Mouse (Mus musculus): ENCODE data around the gene Pde8b. TPM values are rescaled to one million over a fixed set of nuclear protein-coding genes. Genes with fewer than 3 reads are reported as not detected.

Gene Pde8b
- polyA plus RNA-seq, 1 experiment from 2014 or later: 6.2 TPM

GRCm38 (mm10) chr13:95176399-95176798 lies 73.7 kb downstream of the Pde8b start:
- H3K4me2 ChIP-seq: no peak overlapping the region
- ATAC-seq (ENCODE audit: low FRiP score): no peak
- H3K9me3 ChIP-seq: no peaks in the 10 kb centered on the region
- no peaks in the 10 kb centered on the region for H3K27me3 ChIP-seq
- no peak overlapping the region for H3K4me3 ChIP-seq
- WGBS: 70% methylated on average over 5 of the region's 5 CpGs
- H3K27ac ChIP-seq: no peak overlapping the region
- no peaks in the 10 kb centered on the region for H3K4me1 ChIP-seq (replicated peaks)
- no peaks in the 10 kb centered on the region for H3K36me3 ChIP-seq
- no peak overlapping the region for H3K9ac ChIP-seq

DNA sequence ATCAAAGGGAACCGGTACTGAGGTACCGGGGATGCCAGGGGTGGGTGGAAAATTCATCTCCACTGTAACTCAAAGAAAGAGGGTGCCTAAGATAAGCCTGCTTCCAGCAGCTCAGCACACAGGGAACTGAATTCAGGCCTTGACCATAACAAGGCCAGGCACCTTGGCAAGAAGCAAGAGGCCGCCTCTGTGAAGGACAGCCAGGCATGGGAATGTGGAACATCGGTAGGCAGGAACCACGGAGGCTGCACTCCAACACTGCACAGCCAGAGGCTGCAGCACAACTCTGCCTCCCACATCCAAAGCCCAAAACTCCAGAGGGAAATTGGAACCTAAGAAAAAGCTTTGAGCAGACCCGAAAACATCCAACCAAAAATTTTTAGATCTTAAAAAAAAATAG lies 75.9 kb downstream of the Pde8b start:
- ATAC-seq (ENCODE audit: low FRiP score): no peak
- H3K9ac ChIP-seq: no peak overlapping the region
- no peak overlapping the region for H3K4me2 ChIP-seq
- 83% methylated on average over 6 of the region's 6 CpGs for WGBS
- H3K27ac ChIP-seq: no peak overlapping the region
- no peaks in the 10 kb centered on the region for H3K4me1 ChIP-seq (replicated peaks)
- H3K27me3 ChIP-seq: no peaks in the 10 kb centered on the region
- H3K4me3 ChIP-seq: no peak overlapping the region
- H3K36me3 ChIP-seq: no peaks in the 10 kb centered on the region
- no peaks in the 10 kb centered on the region for H3K9me3 ChIP-seq

GRCm38 (mm10) chr13:95172346-95172745 lies 77.8 kb downstream of the Pde8b start:
- H3K36me3 ChIP-seq: no peaks in the 10 kb centered on the region
- no peak for ATAC-seq (ENCODE audit: low FRiP score)
- H3K4me2 ChIP-seq: no peak overlapping the region
- WGBS: 93% methylated on average over 4 of the region's 4 CpGs
- H3K4me1 ChIP-seq (replicated peaks): no peaks in the 10 kb centered on the region
- no peak overlapping the region for H3K4me3 ChIP-seq
- H3K9ac ChIP-seq: no peak overlapping the region
- no peak overlapping the region for H3K27ac ChIP-seq
- H3K9me3 ChIP-seq: no peaks in the 10 kb centered on the region
- no peaks in the 10 kb centered on the region for H3K27me3 ChIP-seq

- Histone ChIP-seq H3K27ac (no peak overlapping the region), H3K4me3 (no peak overlapping the region), H3K9me3 (no peaks in the 10 kb centered on the region), H3K27me3 (no peaks in the 10 kb centered on the region), H3K9ac (no peak overlapping the region), H3K4me1 (replicated peaks) (no peaks in the 10 kb centered on the region), H3K36me3 (no peaks in the 10 kb centered on the region), H3K4me2 (no peak overlapping the region)
- WGBS: 88% methylated on average over 3 of the region's 3 CpGs
- ATAC-seq (ENCODE audit: low FRiP score): no peak
Observed at GRCm38 (mm10) chr13:95160211-95160610, 89.9 kb downstream of the Pde8b start.

DNA sequence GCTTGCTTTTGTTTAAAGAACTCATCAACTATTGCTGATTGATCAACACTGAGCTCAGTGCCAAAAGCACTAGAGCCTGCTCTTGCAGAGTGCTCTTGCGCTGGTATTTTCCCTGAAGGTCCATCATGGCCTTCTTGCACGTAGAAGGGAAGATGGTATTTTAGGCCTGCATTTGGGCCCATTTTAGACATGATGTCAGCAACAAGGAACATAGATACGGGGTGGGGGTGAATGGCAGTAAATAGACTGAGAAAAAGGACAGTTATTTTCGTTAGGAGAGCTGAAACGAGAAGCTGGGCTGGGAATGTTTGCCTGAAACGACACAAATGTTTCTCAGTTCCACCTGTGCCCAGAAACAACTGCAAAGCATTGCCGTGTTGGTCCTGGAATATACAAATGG lies 91.2 kb downstream of the Pde8b start:
- Histone ChIP-seq H3K9ac (no peak overlapping the region), H3K36me3 (no peaks in the 10 kb centered on the region), H3K9me3 (no peaks in the 10 kb centered on the region), H3K4me2 (no peak overlapping the region), H3K4me3 (no peak overlapping the region), H3K4me1 (replicated peaks) (no peaks in the 10 kb centered on the region), H3K27me3 (no peaks in the 10 kb centered on the region), H3K27ac (no peak overlapping the region)
- WGBS: 86% methylated on average over 7 of the region's 7 CpGs
- ATAC-seq (ENCODE audit: low FRiP score): no peak

- Histone ChIP-seq H3K4me3 (no peak overlapping the region), H3K9me3 (peaks cover 12% of the 10 kb centered on the region; the same call in 1 of the 2 replicates), H3K36me3 (no peaks in the 10 kb centered on the region), H3K4me1 (replicated peaks) (no peaks in the 10 kb centered on the region), H3K27ac (no peak overlapping the region), H3K27me3 (no peaks in the 10 kb centered on the region), H3K4me2 (no peak overlapping the region), H3K9ac (no peak overlapping the region)
- ATAC-seq (ENCODE audit: low FRiP score): no peak
Observed at GRCm38 (mm10) chr13:95144746-95145145, 105.4 kb downstream of the Pde8b start.

DNA sequence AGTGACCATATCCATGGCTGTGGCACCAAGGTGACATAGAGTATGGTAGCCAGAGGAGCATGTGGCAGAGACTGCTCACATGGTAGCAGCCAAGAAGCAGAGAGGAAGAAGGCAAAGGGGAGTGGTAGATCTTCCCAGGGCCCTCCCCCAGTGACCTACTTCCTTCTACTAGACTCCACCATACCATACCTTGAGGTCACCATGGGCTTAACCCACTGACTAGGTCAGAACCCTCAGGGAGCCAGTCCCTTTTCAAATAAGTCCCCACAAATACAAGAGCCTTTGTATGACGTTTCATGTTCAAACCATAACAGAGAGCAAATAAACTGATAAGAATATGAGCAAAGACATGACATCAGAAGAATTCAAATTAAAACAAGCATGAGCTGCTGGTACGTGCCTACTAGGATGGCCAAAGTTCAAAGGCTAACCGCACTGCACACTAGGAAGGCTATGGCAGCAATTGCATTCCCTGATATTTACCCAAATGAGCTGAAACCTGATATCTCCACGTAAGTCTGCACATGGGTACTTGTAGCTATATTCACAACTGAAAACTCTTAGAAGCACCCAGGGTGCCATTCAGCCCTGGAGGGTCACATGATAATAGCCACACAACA lies 109.6 kb downstream of the Pde8b start:
- H3K4me2 ChIP-seq: no peak overlapping the region
- no peaks in the 10 kb centered on the region for H3K4me1 ChIP-seq (replicated peaks)
- no peaks in the 10 kb centered on the region for H3K36me3 ChIP-seq
- H3K9me3 ChIP-seq: peaks cover 12% of the 10 kb centered on the region; the same call in 1 of the 2 replicates
- no peak for ATAC-seq (ENCODE audit: low FRiP score)
- H3K27me3 ChIP-seq: no peaks in the 10 kb centered on the region
- no peak overlapping the region for H3K4me3 ChIP-seq
- no peak overlapping the region for H3K27ac ChIP-seq
- 87% methylated on average over 4 of the region's 4 CpGs for WGBS
- H3K9ac ChIP-seq: no peak overlapping the region

DNA sequence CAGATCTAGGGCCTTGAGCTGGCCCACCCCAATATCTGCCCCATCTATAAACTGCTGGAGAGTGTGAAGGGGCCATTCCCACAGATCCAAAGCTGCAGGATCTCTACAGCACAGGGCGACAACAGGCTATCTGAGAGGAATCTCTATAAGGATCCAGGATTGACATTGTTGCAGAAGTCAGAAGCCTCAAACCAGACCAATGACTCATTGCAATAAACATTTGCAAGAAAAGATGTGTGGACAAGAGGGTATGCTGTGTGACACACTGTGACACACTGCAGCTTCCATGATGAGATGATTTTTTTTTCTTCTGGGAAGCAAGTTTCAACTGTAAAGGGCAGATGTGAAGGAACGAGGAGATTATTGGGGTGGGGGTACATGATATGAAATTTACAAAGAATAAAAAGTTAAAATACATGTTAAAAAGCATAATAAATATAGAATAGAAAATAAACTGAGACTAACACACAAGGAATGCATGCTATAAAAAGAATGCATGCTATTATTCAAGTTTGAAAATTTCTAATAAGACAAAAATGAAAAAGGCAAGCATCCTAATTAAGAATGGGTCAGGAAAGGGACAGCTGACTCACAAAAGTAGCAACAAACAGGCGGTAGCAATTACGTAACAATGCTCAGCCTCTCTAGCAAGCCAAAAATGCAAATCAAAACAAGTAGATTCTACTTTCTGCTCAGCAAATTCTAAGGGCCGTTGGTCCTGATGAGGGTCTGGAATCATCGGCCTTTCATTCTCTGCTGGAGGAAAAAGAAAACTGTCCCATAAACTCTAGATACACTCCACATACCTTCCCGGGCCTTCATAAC lies 114.6 kb downstream of the Pde8b start:
- Histone ChIP-seq H3K9ac (no peak overlapping the region), H3K36me3 (no peaks in the 10 kb centered on the region), H3K4me1 (replicated peaks) (no peaks in the 10 kb centered on the region; the same call in 1 of the 2 replicates), H3K27ac (no peak overlapping the region), H3K9me3 (no peaks in the 10 kb centered on the region), H3K4me2 (no peak overlapping the region), H3K4me3 (no peak overlapping the region), H3K27me3 (no peaks in the 10 kb centered on the region)
- no peak for ATAC-seq (ENCODE audit: low FRiP score)
- WGBS: 92% methylated on average over 7 of the region's 7 CpGs

- Histone ChIP-seq H3K4me3 (no peak overlapping the region), H3K9me3 (no peaks in the 10 kb centered on the region), H3K27ac (no peak overlapping the region), H3K4me2 (no peak overlapping the region), H3K9ac (no peak overlapping the region), H3K27me3 (no peaks in the 10 kb centered on the region), H3K4me1 (replicated peaks) (no peaks in the 10 kb centered on the region; the same call in 1 of the 2 replicates), H3K36me3 (no peaks in the 10 kb centered on the region)
- ATAC-seq (ENCODE audit: low FRiP score): no peak
- 35% methylated on average over 4 of the region's 4 CpGs for WGBS
Observed at GRCm38 (mm10) chr13:95131848-95132247, 118.3 kb downstream of the Pde8b start.

DNA sequence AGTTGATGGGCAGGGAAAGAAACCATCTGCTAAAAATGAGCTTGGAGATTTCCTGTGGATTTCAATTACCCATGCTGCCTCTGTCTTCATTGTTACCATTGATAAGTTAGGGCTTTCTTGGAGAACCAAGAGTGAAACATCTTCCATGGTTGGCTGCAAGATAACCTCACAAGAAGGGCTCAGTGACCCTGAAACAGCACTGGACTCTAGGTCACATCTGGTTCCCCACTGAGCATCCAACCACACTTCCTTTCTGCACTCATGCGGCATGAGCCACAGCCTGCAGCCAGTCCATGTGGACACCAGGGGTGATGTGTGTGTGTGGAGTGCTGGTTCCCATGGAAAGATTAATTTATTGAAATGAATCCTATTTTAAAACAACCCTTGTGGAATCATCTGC lies 119.1 kb downstream of the Pde8b start:
- no peak overlapping the region for H3K27ac ChIP-seq
- H3K4me2 ChIP-seq: no peak overlapping the region
- no peaks in the 10 kb centered on the region; the same call in 1 of the 2 replicates for H3K4me1 ChIP-seq (replicated peaks)
- H3K9ac ChIP-seq: no peak overlapping the region
- H3K27me3 ChIP-seq: no peaks in the 10 kb centered on the region
- H3K36me3 ChIP-seq: no peaks in the 10 kb centered on the region
- H3K9me3 ChIP-seq: no peaks in the 10 kb centered on the region
- H3K4me3 ChIP-seq: no peak overlapping the region
- 20% methylated on average over 1 of the region's 1 CpGs for WGBS
- ATAC-seq (ENCODE audit: low FRiP score): no peak

GRCm38 (mm10) chr13:95127288-95127687 lies 122.8 kb downstream of the Pde8b start:
- no peak for ATAC-seq (ENCODE audit: low FRiP score)
- WGBS: 83% methylated on average over 10 of the region's 10 CpGs
- Histone ChIP-seq H3K4me2 (no peak overlapping the region), H3K4me3 (no peak overlapping the region), H3K9ac (no peak overlapping the region), H3K27me3 (no peaks in the 10 kb centered on the region), H3K4me1 (replicated peaks) (no peaks in the 10 kb centered on the region; the same call in 1 of the 2 replicates), H3K27ac (no peak overlapping the region), H3K36me3 (no peaks in the 10 kb centered on the region), H3K9me3 (no peaks in the 10 kb centered on the region)

- Histone ChIP-seq H3K27ac (no peak overlapping the region), H3K4me3 (no peak overlapping the region), H3K4me2 (no peak overlapping the region), H3K36me3 (no peaks in the 10 kb centered on the region), H3K4me1 (replicated peaks) (peaks cover 2% of the 10 kb centered on the region; the same call in 1 of the 2 replicates), H3K9ac (no peak overlapping the region), H3K27me3 (no peaks in the 10 kb centered on the region), H3K9me3 (no peaks in the 10 kb centered on the region)
- 92% methylated on average over 10 of the region's 10 CpGs for WGBS
- ATAC-seq (ENCODE audit: low FRiP score): no peak
Observed at GRCm38 (mm10) chr13:95126801-95127200, 123.3 kb downstream of the Pde8b start.
